Mouse (Mus musculus) frontal cortex, postnatal 25 days (tissue): ENCODE results near the gene Map3k4.

Source experiments
- DNase-seq, 2 experiments: peaks; one replicate each; pipeline ENCODE4 v3.0.0; 2022; ENCODE audit warnings: low spot score in 2 of 2

The Map3k4 gene

GRCm38 (mm10) chr17:12184283-12184682 lies 134.3 kb downstream of the Map3k4 start:
- DNase-seq = no peak

GRCm38 (mm10) chr17:12182702-12183485 lies 135.7 kb downstream of the Map3k4 start:
- no peak for DNase-seq

- DNase-seq = no peak
Observed at GRCm38 (mm10) chr17:12179766-12180165, 138.8 kb downstream of the Map3k4 start.

- no peak for DNase-seq
Observed at GRCm38 (mm10) chr17:12179339-12179738, 139.3 kb downstream of the Map3k4 start.
